Mouse (Mus musculus) liver, embryonic 14.5 days (tissue): ENCODE measurements at regions not wholly inside any gene's neighbourhood (a gene's known extent, or its start where the extent isn't known, plus 50 kb on each side); places are given as distances from the start of the nearest gene placed in this dataset.

Source experiments
- ATAC-seq: fragments of 200-750 bp; cut with Nextera tagmentation; 2 replicates; pipeline ENCODE4 v1.8.0; 2017; ENCODE audit warnings: moderate number of reproducible peaks, mild to moderate bottlenecking, moderate library complexity; ENCODE audit not compliant: insufficient read depth
- DNase-seq, 3 experiments: peaks; one replicate each; pipeline ENCODE4 v3.0.0-alpha.2; 2012 to 2013; ENCODE audit warnings: low read depth in 3 of 3, low spot score in 3 of 3
- H3K27ac ChIP-seq: fragments of 300-500 bp; sonication (generic); 2 replicates; pipeline ENCODE4 v1.5.1; 2014; ENCODE audit warnings: moderate library complexity, mild to moderate bottlenecking, control low read depth, inconsistent platforms
- H3K27me3 ChIP-seq: fragments of 300-500 bp; sonication (generic); 2 replicates; pipeline ENCODE4 v1.6.1; 2014; ENCODE audit warnings: mild to moderate bottlenecking, low read length, moderate library complexity; ENCODE audit not compliant: control insufficient read depth, insufficient read depth
- H3K36me3 ChIP-seq: fragments of 300-500 bp; sonication (generic); replicated peaks from 2 replicates; pipeline ENCODE4 v1.6.1; 2014; ENCODE audit warnings: low read depth; ENCODE audit not compliant: control insufficient read depth, insufficient read depth
- H3K4me1 ChIP-seq, 2 experiments: fragments of 200-500 bp in 1 of 2; fragments of 300-500 bp in 1 of 2; sonication (generic) in 1 of 2; replicated peaks; 2 replicates each; pipeline ENCODE4 v1.6.1; 2012 to 2014; ENCODE audit warnings: antibody characterized with exemption in 1 of 2, inconsistent platforms in 1 of 2, low read length in 1 of 2; ENCODE audit not compliant: control insufficient read depth in 2 of 2, insufficient read depth in 2 of 2
- H3K4me2 ChIP-seq: fragments of 300-500 bp; sonication (generic); 2 replicates; pipeline ENCODE4 v1.6.1; 2014; ENCODE audit warnings: low read depth, mild to moderate bottlenecking, control low read depth, moderate library complexity
- H3K4me3 ChIP-seq, 2 experiments: fragments of 200-500 bp in 1 of 2; fragments of 300-500 bp in 1 of 2; sonication (generic) in 1 of 2; 2 replicates each; pipeline ENCODE4 v1.5.1; 2012 to 2014; ENCODE audit warnings: low read depth in 2 of 2, low read length in 2 of 2, mild to moderate bottlenecking in 2 of 2, control low read depth in 1 of 2, inconsistent platforms in 1 of 2, moderate library complexity in 1 of 2; ENCODE audit not compliant: insufficient read depth in 1 of 2
- H3K9ac ChIP-seq: fragments of 300-500 bp; sonication (generic); replicated peaks from 2 replicates; pipeline ENCODE4 v1.6.1; 2014; ENCODE audit warnings: mild to moderate bottlenecking, control low read depth, moderate library complexity
- H3K9me3 ChIP-seq: fragments of 300-500 bp; sonication (generic); 2 replicates; pipeline ENCODE4 v1.6.1; 2016; ENCODE audit warnings: low read length, mixed read lengths; ENCODE audit not compliant: control insufficient read depth
- CTCF ChIP-seq: IDR thresholded peaks from 2 replicates; pipeline ENCODE4 v1.5.1; 2016; ENCODE audit warnings: antibody characterized with exemption, low read depth, control low read depth
- EP300 ChIP-seq: IDR thresholded peaks from 2 replicates; pipeline ENCODE4 v1.6.1; 2016; ENCODE audit warnings: antibody characterized with exemption, low read depth
- WGBS: fragments of 180-500 bp; shearing (Covaris S2); extraction: QIAGEN DNeasy Blood & Tissue Kit; methylation state at CpG from one replicate; pipeline ENCODE4 v1.1.7; 2014; ENCODE audit not compliant: insufficient replicate concordance; 5-methylcytosine and 5-hydroxymethylcytosine counted together

DNA sequence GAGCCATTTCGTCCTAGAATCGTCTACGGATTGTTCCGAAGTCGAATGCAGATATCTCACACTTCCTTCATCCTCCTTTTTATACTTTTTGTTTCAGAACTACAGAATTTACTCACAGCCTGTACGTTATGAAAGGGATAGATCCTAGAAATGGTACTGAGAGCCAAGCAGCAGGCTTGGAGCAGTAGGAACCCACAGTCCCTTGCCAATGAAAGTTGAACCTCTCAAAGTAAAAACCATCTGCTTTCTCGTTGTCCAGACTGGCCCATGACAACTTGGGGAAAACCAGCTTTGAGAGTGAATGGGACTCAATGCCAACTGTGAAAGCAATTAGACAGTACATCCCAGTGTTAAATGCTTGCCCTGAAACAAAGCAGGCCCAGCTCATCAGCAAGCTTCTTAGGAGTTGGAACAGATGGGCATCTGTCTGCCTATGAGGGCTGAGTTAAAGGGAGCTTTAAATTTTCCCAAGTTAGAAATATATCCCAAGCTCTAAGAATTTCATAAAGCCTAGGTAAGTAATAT, 279.9 kb upstream of the Sfrp2 start:
- no peaks in the 10 kb centered on the region for H3K27me3 ChIP-seq
- WGBS, result 65% methylated on average over 7 of the region's 7 CpGs
- DNase-seq, result no peak
- H3K4me3 ChIP-seq, result no peak overlapping the region
- no peaks in the 10 kb centered on the region for H3K4me1 ChIP-seq
- no peak for ATAC-seq
- no peak overlapping the region for H3K27ac ChIP-seq
- no peak overlapping the region for H3K9ac ChIP-seq
- no peak overlapping the region for H3K4me2 ChIP-seq
- no peaks in the 10 kb centered on the region for H3K36me3 ChIP-seq
- H3K9me3 ChIP-seq, result no peaks in the 10 kb centered on the region
- TF ChIP-seq EP300 (no peak), CTCF (no peak)

- ATAC-seq, result no peak
- 22% methylated on average over 1 of the region's 1 CpGs for WGBS
- H3K27me3 ChIP-seq, result no peaks in the 10 kb centered on the region
- H3K9me3 ChIP-seq, result no peaks in the 10 kb centered on the region
- H3K27ac ChIP-seq, result no peak overlapping the region
- no peak; the same call in 1 of the 2 replicates for TF ChIP-seq CTCF
- no peak for TF ChIP-seq EP300
- H3K36me3 ChIP-seq, result no peaks in the 10 kb centered on the region
- H3K4me1 ChIP-seq, result no peaks in the 10 kb centered on the region
- no peak overlapping the region for H3K4me3 ChIP-seq
- no peak overlapping the region for H3K4me2 ChIP-seq
- H3K9ac ChIP-seq, result no peak overlapping the region
- DNase-seq, result no peak
Measured at GRCm38 (mm10) chr3:83495584-83495983, 270.5 kb upstream of the Sfrp2 start.

GRCm38 (mm10) chr3:83503901-83504300, 262.2 kb upstream of the Sfrp2 start:
- Histone ChIP-seq H3K9me3 (no peaks in the 10 kb centered on the region), H3K4me1 (no peaks in the 10 kb centered on the region), H3K4me2 (no peak overlapping the region), H3K27me3 (no peaks in the 10 kb centered on the region), H3K4me3 (no peak overlapping the region), H3K27ac (no peak overlapping the region), H3K9ac (no peak overlapping the region), H3K36me3 (no peaks in the 10 kb centered on the region)
- ATAC-seq (no peak), DNase-seq (no peak)
- 56% methylated on average over 7 of the region's 7 CpGs for WGBS
- no peak for TF ChIP-seq EP300
- no peak for TF ChIP-seq CTCF

DNA sequence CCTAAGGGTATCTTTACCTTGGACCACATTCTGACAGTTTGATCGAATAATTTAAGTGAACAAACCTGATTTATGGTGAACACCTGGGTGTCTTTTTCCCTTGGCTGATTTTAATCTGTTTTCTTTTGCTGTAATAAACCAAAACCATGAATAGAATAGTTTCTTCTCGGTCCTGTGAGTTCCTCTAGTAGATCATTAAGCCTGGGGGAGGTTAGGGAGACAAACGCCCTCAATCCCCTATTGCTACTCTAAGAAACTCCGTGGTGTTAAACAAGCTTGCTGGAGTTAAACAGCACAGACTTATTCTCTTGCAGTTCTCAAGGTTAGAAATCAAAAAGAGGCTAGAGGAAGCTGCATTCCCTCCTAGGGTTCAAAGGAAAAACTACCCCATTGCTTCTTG, 249.5 kb upstream of the Sfrp2 start:
- Histone ChIP-seq H3K27ac (no peak overlapping the region), H3K4me1 (no peaks in the 10 kb centered on the region), H3K36me3 (no peaks in the 10 kb centered on the region), H3K9ac (no peak overlapping the region), H3K9me3 (no peaks in the 10 kb centered on the region), H3K4me3 (no peak overlapping the region), H3K4me2 (no peak overlapping the region), H3K27me3 (no peaks in the 10 kb centered on the region)
- DNase-seq (no peak), ATAC-seq (no peak)
- TF ChIP-seq EP300 (no peak), CTCF (no peak)
- WGBS, result 38% methylated on average over 4 of the region's 4 CpGs

GRCm38 (mm10) chr3:83517914-83518635, 248.0 kb upstream of the Sfrp2 start:
- Histone ChIP-seq H3K9ac (no peak overlapping the region), H3K4me1 (no peaks in the 10 kb centered on the region), H3K4me3 (no peak overlapping the region), H3K4me2 (no peak overlapping the region), H3K9me3 (no peaks in the 10 kb centered on the region), H3K27ac (no peak overlapping the region), H3K36me3 (no peaks in the 10 kb centered on the region), H3K27me3 (no peaks in the 10 kb centered on the region)
- TF ChIP-seq CTCF (no peak), EP300 (no peak)
- 60% methylated on average over 6 of the region's 6 CpGs for WGBS
- no peak for ATAC-seq
- no peak for DNase-seq
